Mouse (Mus musculus) c-Kit-positive CD71-positive TER-119-positive erythroid progenitor cells, embryonic 14.5 days (primary cell): ENCODE measurements at regions not wholly inside any gene's neighbourhood (a gene's known extent, or its start where the extent isn't known, plus 50 kb on each side); places are given as distances from the start of the nearest gene placed in this dataset.

Experiments
- DNase-seq: peaks from one replicate; pipeline ENCODE4 v3.0.0-alpha.2; 2013; ENCODE audit warnings: low spot score

DNA sequence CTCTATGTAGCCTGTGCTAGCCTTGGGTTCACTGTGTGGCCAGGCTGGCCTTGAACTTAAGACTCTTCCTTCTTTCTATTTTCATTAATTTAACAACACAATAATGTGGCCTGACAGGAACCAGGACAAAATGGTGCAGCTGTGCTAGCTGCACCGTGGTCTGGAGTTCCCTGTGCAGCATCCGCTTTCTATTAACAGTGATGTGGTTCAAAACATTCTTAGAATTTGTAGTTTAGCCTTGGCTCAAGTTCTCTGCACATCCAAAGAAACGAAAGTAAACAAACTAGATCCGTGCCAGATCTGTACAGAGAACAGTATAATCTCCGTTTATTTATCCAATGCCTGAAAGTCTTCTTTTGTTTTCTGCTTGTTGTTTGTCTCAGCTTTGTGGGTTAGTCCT lies 88.5 kb downstream of the Irx1 start:
- no peak for DNase-seq

DNA sequence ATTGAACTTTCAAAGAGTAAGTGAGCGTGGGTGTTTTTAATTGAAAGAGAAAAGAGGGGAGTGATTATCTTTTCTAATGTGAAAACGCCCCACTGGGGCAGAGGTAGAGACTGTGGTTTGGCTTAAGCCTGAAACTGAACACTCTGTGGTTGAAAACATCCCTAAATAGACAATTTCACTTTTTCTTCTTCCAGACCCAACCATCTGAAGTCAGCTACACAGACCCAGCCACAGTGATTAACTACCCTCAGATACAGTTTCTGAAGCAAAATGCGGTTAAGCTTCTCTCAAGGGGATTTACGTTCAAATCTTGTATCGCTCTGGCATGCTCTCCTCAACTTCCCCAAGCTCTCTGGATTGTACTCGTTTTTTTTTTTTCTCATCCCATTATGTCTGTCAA lies 94.8 kb downstream of the Irx1 start:
- no peak for DNase-seq

- DNase-seq: no peak
Measured at GRCm38 (mm10) chr13:71853426-71854025, 110.0 kb downstream of the Irx1 start.

DNA sequence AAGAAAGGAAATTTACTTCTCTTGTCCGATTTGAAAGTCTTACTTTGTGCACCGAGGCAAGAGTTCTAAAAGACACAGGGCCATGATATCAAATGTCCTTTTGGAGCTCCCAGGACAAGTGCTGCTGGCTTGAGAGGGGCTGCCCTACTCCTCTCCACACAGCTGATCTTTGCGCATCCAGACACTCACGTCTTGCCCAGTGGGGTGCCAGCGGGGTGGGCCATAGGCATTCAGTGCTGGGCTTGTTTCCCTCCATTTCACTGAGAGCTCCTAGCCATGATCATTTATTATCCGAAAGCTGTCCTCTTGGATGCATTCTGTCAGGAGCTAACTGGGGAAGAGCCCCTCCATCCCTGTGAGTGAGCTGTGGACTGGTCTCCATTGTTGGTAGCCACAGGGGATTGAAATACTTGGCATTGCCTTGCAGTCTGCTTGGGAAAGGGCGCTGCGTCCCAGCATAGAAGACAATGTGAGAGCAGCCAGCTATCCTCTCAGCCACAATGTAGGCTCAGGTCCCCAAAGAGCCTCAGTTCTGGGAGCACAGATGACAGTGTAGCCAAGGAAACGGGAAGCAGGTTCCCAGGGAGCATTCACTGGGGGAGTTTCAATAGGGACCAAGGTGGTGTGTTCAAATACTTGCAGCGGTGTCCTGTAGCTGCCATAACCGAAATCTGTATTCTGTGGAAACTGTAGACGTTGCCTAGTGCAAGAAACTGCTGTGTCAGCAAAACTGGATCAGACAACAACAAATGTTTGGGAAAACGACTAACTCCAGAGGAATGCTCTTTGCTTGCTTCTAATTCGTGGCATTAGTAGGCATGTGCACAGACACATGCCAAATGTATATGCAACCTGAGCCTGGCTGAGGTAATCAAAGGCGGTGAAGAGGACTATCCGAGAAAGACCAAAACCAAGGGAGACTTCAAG lies 159.2 kb downstream of the Irx1 start:
- DNase-seq: no peak

GRCm38 (mm10) chr13:71798288-71798687 lies 165.2 kb downstream of the Irx1 start:
- no peak for DNase-seq

- no peak for DNase-seq
Measured at GRCm38 (mm10) chr13:71784740-71785139, 178.8 kb downstream of the Irx1 start.

DNA sequence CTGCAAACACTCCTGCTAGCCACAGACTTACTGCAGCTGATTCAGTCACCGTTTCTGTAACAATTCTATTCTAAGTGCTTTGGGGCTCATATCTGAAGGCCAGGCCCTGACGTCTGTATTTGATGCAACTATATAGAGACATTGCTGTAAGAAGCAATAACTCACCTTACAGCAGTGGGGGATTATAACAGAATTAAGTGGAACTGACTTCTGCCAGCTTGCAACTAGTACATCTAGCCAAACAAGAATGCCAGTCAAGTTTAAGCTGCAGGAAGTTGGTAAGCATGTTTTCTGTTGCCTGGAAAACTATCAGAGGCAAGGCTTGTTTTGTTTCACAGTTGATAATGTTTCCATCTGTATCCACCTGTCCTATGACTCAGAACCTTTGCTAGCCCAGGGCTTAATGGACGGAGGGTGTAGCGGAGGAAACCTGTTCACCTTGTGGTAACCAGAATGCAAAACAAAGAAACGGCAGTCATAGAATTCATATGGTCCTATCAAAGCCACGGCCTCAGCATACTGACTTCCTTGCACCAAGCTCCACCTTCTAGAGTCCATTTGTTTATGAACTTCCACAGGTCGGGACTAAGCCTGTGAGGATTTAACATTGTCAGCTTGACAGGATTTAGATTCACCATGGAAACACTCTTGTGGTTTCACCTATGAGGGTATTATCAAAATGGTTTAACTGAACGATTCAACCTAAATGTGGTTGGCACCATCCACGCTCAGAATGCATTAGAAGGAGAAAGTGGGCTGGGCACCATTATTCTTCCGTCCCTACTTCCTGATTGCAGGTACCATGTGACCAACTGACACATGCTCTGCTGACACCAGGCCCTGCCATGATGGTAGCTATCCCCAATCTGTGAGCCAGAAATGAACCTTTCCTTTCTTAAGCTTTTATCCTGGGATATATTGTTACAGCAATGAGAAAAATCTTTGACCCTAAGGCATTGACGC lies 216.2 kb downstream of the Irx1 start:
- DNase-seq: no peak

- DNase-seq: no peak
Measured at GRCm38 (mm10) chr13:71746534-71746933, 217.0 kb downstream of the Irx1 start.

GRCm38 (mm10) chr13:71736821-71737345 lies 226.6 kb downstream of the Irx1 start:
- DNase-seq: no peak

- DNase-seq: no peak
Measured at GRCm38 (mm10) chr13:71734261-71734660, 229.3 kb downstream of the Irx1 start.

GRCm38 (mm10) chr13:71733360-71733759 lies 230.2 kb downstream of the Irx1 start:
- no peak for DNase-seq

DNA sequence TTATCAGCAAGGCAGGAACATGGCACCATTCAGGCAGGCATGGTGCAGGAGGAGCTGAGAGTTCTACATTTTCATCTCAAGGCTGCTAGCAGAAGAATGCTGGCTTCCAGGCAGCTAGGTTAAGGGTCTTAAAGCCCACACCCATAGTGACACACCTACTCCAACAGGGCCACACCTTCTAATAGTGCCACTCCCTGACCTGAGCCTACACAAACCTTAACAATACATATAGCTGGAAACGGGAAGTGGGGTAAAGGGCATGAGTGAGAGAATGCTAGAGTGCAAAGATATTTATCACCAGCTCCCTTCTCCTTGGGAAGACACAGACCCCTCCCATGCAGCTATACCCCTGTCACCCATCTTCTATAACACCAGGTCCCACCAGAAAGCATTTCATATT lies 230.6 kb downstream of the Irx1 start:
- no peak for DNase-seq

DNA sequence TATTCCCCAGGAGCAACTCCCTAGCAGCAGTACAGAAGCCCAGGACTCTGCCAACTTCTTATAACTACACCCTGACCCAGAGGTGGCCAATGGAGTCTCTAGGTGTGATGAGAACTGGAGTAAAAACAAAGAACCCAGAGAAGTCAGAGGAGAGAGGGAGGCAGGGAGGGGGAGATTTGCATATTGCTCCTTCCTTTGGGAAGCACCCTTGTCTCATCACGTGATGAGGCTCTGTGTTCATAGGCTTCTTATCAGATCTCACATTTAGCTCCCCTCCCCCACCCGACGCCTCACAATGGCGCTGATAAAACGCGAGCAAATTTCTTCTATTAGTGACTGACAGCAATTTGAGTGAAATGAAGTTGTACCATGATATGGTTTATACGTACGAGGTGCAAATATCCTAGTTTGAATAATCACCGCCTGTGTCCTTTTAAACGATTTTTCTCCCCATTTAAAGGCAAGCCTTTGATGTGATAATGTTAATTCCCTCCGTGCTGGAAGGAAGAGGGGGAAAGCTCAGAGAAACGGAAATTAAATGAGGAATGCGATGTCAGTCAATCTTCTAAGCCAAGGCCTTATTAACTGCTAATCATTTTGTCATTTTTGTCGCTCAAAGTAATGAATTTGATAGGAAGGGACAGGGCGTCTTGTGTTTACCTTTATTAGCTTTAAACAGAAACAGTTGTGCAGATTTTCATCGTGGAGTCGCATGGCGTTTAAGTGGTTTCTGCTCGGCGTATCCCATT lies 273.3 kb downstream of the Irx1 start:
- no peak for DNase-seq

GRCm38 (mm10) chr13:71689187-71689586 lies 274.3 kb downstream of the Irx1 start:
- no peak for DNase-seq

DNA sequence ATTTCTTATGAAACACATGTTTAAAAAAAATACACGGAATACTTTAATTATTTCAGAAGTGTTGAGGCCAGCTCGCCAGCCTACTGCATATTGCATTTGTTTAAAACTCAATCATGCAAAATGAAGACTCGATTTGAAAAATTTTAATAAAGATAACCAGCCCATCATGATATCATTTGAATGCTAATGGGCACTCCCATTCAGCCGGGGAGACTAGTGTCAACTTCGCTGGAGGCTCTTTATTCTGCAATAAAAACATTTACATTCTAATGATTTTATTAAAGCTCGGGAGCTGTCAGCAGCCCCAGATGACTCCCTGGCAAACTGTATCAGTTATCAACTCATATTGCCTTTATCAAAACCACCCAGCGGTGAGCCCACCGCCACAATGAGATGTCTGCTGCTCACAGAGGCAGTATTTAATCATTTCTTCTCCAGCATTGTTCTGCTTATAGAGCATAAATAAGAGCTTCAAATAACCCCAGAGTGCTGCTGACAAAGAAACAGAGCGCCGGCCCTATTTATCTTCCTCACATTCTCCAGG lies 287.4 kb downstream of the Irx1 start:
- no peak for DNase-seq

GRCm38 (mm10) chr13:71669956-71670739 lies 293.4 kb downstream of the Irx1 start:
- no peak for DNase-seq

DNA sequence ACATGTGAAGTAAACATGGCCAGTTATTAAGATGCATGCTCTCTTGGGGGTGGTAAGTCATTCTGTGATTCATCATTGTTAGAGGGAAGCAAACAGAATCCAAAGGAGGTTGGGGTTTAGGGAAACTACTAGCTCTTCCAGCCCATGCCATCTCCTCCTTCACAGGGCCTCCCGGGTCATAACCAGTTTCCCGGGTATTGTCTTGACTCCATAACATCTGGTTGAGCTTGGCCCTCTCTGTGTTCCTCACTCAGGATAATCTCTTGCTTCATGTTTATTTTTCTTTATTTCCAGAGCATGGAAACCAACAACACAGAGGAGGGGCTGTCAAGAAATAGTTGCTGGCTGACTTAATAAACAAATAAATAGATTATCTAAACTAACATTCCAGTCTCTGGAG lies 295.3 kb downstream of the Irx1 start:
- DNase-seq: no peak

DNA sequence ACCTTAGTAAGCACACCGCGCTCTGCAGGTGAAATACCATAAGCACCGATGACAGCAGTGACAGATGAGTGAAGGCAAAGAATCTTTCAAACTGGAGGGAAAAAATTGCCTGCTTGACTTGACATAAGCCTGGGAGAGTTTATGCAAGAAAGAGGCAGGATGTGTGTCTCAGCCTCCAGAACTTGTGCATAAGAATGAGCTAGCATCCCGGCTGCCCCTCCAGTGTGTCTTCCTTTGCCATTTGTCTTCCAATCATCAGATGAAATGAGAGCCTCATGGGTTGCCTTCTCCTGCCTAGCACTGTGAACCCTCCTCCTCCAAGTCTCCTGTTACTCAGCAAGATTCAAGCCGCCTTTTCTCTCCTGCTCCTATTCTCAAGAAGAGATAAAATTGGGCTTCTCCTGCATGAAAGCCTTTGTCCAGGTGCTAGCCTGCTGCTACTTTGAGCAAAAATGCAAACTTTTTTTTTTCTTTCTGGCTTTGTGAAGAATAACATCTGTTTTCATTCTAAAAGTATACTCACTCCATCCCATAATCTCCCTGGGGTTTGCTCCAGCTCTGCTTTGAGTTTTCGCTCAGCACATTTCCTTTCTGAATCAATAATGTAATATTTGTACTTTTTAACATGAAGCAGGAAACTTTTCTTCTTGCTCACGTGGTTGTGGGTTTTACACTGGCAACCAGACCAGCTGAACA lies 298.2 kb downstream of the Irx1 start:
- DNase-seq: no peak

DNA sequence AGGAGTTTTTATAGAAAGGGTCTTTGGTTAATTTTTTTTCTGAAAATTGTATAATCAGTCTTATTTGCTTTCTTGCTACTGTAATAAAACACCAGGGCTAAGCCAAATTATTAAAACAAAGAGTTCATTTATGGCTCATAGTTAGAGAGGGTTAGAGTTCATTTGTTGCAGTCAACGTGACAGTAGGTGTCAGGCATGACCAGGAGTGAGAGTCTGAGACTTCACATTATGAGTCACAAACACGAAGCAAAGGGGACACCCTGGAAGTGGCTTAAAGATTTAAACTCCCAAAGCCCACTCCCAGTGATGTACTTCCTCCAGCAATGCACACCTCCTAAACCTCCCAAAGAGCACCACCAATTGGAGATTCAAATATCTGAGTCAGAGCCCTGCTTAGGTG lies 305.6 kb downstream of the Irx1 start:
- DNase-seq: no peak
